Mouse (Mus musculus) E14TG2a.4 (cell line): ENCODE measurements at regions not wholly inside any gene's neighbourhood (a gene's known extent, or its start where the extent isn't known, plus 50 kb on each side); places are given as distances from the start of the nearest gene placed in this dataset.

Experiments
- CTCF ChIP-seq: conservative IDR thresholded peaks from 2 replicates; pipeline ENCODE4 v1.5.1; 2014; ENCODE audit warnings: low read length
- NANOG ChIP-seq: IDR thresholded peaks from 2 replicates; pipeline ENCODE4 v1.6.1; 2014; ENCODE audit warnings: borderline replicate concordance, low read length, mixed read lengths
- POU5F1 ChIP-seq: IDR thresholded peaks from 2 replicates; pipeline ENCODE4 v1.6.1; 2014; ENCODE audit warnings: low read length, borderline replicate concordance

- TF ChIP-seq POU5F1 (no peak), CTCF (no peak), NANOG (no peak)
Observed at GRCm38 (mm10) chr5:111869011-111869410, 135.3 kb downstream of the Gm26897 start.
